Mouse (Mus musculus) Patski (cell line): ENCODE results near the gene Art2b. TPM values are rescaled to one million over a fixed set of nuclear protein-coding genes. Genes with fewer than 3 reads are reported as not detected.
"Not testable (repeated sequence)": the region's sequence is repeated elsewhere in the genome, so short reads cannot be mapped to it uniquely, and the experiment has no call there.

Source experiments
- ATAC-seq: fragments of 100-300 bp; one replicate; pipeline ENCODE4 v1.8.0; 2021
- CTCF ChIA-PET: fragments of 350-600 bp; sonication (Branson Sonifier 250); formaldehyde crosslinking; loops from one replicate; lab custom pipeline; 2022; ENCODE audit warnings: inconsistent platforms; lab: Charles Lee
- POLR2A ChIA-PET: fragments of 350-600 bp; sonication (Branson Sonifier 250); formaldehyde crosslinking; loops from one replicate; lab custom pipeline; 2022; ENCODE audit warnings: antibody characterized with exemption, inconsistent platforms; lab: Charles Lee
- DNase-seq: peaks from one replicate; pipeline ENCODE4 v3.0.0-alpha.2; 2011; ENCODE audit warnings: low read depth, low spot score
- H3K27me3 ChIP-seq: fragments of 371-371 bp; one replicate; pipeline ENCODE4 v1.5.1; 2021
- CTCF ChIP-seq: fragments of 100-300 bp; IDR thresholded peaks from one replicate; pipeline ENCODE4 v1.5.1; 2021
- in situ Hi-C: fragments of 300-500 bp; cut with MboI; formaldehyde crosslinking; loops from 3 replicates; pipeline ENCODE4 v1.11.1; 2018; ENCODE audit warnings: low pct_unique_long_range_greater_than_20kb, mixed read lengths
- polyA plus RNA-seq: library from polyadenylated mRNA; unstranded; gene quantifications from one replicate; pipeline ENCODE4 v1.2.3, GENCODE M21; 2021

Art2b gene
- not detected for polyA plus RNA-seq

GRCm38 (mm10) chr7:101585408-101585807 lies at the start of gene Art2b:
TSS of gene Art2b (minus strand) at chr7:101585600.
- TF ChIP-seq CTCF = no peak
- ATAC-seq (no peak), DNase-seq (no peak)
- ChIA-PET CTCF (no interaction called here), POLR2A (no interaction called here)
- in situ Hi-C loops = no loop called here
- H3K27me3 ChIP-seq = no peaks in the 10 kb centered on the region

GRCm38 (mm10) chr7:101634513-101634912 lies 49.1 kb upstream of the Art2b start:
- no peak for TF ChIP-seq CTCF
- no peak for DNase-seq
- ChIA-PET CTCF (no interaction called here), POLR2A (no interaction called here)
- H3K27me3 ChIP-seq = peaks cover 12% of the 10 kb centered on the region
- ATAC-seq = no peak
- in situ Hi-C loops = no loop called here

GRCm38 (mm10) chr7:101633629-101634177 lies 48.3 kb upstream of the Art2b start:
- DNase-seq (no peak), ATAC-seq (no peak)
- TF ChIP-seq CTCF = no peak
- H3K27me3 ChIP-seq = peaks cover 6% of the 10 kb centered on the region
- ChIA-PET CTCF (interaction anchor here (1.2 kb wide), 1 partner anchor 20 kb away, joined by 3 read pairs; no protein-coding TSS in a partner anchor), POLR2A (no interaction called here)
- in situ Hi-C loops = no loop called here

DNA sequence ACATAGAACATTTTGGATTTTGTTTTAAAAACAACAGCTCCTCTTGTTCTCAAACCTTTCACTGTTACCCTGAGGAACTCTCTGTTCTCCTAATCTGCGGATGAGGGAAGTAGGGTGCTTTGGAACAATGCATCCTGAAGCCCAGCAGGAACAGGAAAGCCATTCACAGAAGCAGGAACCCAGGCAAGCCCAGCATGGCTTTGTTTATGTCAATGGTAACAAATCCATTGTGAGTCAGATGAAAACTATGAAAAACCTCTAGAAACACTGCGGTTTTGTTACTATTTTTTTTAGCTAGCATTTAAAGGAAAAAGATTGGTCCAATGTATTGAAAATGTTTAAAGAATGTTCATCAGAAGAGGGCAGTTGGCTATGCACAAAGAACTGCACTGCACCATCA lies 43.1 kb upstream of the Art2b start:
- ChIA-PET POLR2A (interaction anchor here (0.5 kb wide), 1 partner anchor 83 kb away, joined by 3 read pairs; no protein-coding TSS in a partner anchor), CTCF (no interaction called here)
- no peaks in the 10 kb centered on the region for H3K27me3 ChIP-seq
- in situ Hi-C loops = loop anchor here (10.0 kb wide), 1 partner anchor 184 kb away; no protein-coding TSS in a partner anchor
- ATAC-seq = no peak
- DNase-seq = no peak
- no peak for TF ChIP-seq CTCF

- DNase-seq, H3K27me3 ChIP-seq, ATAC-seq, CTCF ChIA-PET, POLR2A ChIA-PET: not testable (repeated sequence)
- in situ Hi-C loops = loop anchor here (10.0 kb wide), 1 partner anchor 182 kb away; no protein-coding TSS in a partner anchor
Measured at GRCm38 (mm10) chr7:101627166-101627565, 41.8 kb upstream of the Art2b start.

DNA sequence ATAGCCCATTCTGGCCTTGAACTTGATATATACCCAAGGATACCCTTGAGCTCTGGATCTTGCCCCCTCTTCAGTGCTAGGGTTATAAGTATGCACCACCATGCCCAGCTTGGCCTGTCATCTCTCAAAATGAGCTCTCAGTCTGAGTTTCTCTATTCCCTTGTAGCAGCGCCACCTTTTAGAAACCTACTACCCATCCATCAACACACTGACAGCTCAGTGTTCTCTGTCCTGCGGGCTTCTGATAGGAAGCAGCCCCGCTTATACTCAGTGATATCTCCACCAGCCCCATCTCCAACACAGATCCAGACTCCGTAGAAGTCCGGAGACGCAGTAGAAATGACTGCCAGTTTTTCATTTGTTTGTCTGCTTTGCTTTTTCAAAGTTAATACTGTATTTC lies 38.9 kb upstream of the Art2b start:
- CTCF ChIA-PET = interaction anchor here (0.8 kb wide), 1 partner anchor 32 kb away, joined by 3 read pairs; no protein-coding TSS in a partner anchor
- POLR2A ChIA-PET = no interaction called here
- DNase-seq (no peak), ATAC-seq (no peak)
- in situ Hi-C loops = loop anchor here (10.0 kb wide), 1 partner anchor 179 kb away; no protein-coding TSS in a partner anchor
- H3K27me3 ChIP-seq = no peaks in the 10 kb centered on the region
- TF ChIP-seq CTCF = no peak

GRCm38 (mm10) chr7:101621861-101622260 lies 36.5 kb upstream of the Art2b start:
- ATAC-seq, H3K27me3 ChIP-seq, POLR2A ChIA-PET, DNase-seq: not testable (repeated sequence)
- CTCF ChIA-PET = interaction anchor here (1.9 kb wide), 1 partner anchor 209 kb away, joined by 6 read pairs; no protein-coding TSS in a partner anchor
- in situ Hi-C loops = loop anchor here (10.0 kb wide), 1 partner anchor 177 kb away; no protein-coding TSS in a partner anchor

DNA sequence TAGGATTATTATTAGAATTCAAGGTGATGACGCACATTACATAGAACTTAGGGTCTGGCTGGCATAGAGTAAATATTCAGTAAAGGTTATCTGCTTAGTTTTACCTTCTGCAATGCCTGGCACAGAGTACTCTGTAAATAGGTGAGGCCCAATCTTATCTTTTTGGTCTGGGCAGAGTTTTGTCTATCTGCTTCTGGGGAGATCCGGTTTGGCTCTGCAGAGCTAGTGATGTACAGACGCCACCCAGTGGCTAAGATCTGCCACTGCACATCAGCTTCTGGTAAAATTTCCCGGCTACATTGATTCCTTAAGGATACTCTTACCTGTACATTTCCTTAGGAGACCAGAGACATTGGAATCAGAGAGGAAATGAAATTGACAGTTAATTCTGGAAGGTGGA lies 35.0 kb upstream of the Art2b start:
- TF ChIP-seq CTCF = peak; percentile 79
- in situ Hi-C loops = loop anchor here (10.0 kb wide), 1 partner anchor 176 kb away; no protein-coding TSS in a partner anchor
- no peak for DNase-seq
- ATAC-seq = no peak
- no peaks in the 10 kb centered on the region for H3K27me3 ChIP-seq
- ChIA-PET POLR2A (no interaction called here), CTCF (interaction anchor here (1.7 to 1.9 kb wide), 2 partner anchors 11 to 208 kb away, joined by 4 to 6 read pairs; no protein-coding TSS in a partner anchor)

GRCm38 (mm10) chr7:101618273-101618672 lies 32.9 kb upstream of the Art2b start:
- ChIA-PET POLR2A (no interaction called here), CTCF (no interaction called here)
- H3K27me3 ChIP-seq = no peaks in the 10 kb centered on the region
- no peak for ATAC-seq
- no peak for TF ChIP-seq CTCF
- in situ Hi-C loops = no loop called here
- no peak for DNase-seq

GRCm38 (mm10) chr7:101617438-101618165 lies 32.2 kb upstream of the Art2b start:
- H3K27me3 ChIP-seq = no peaks in the 10 kb centered on the region
- CTCF ChIA-PET = no interaction called here
- TF ChIP-seq CTCF = no peak
- ATAC-seq (no peak), DNase-seq (no peak)
- POLR2A ChIA-PET = no interaction called here
- in situ Hi-C loops = no loop called here
